Mouse (Mus musculus): ENCODE data around the gene Specc1. TPM values are rescaled to one million over a fixed set of nuclear protein-coding genes. Genes with fewer than 3 reads are reported as not detected.

Gene Specc1
- polyA plus RNA-seq, 1 experiment from 2014 or later = 8.7 TPM

GRCm38 (mm10) chr11:62127692-62128091 is 171.1 kb downstream of the Specc1 start:
- WGBS = 37% methylated on average over 3 of the region's 3 CpGs
- Histone ChIP-seq H3K9ac (ENCODE audit: low read depth, low read length) (no peak overlapping the region), H3K4me2 (ENCODE audit: low read length) (no peak overlapping the region), H3K4me1 (replicated peaks; ENCODE audit: insufficient read depth, low read length) (no peaks in the 10 kb centered on the region), H3K27me3 (ENCODE audit: insufficient read depth, low read length) (no peaks in the 10 kb centered on the region), H3K4me3 (replicated peaks; ENCODE audit: low read depth, low read length) (no peak overlapping the region), H3K36me3 (ENCODE audit: insufficient read depth, low read length) (no peaks in the 10 kb centered on the region), H3K9me3 (replicated peaks; ENCODE audit: low read length) (no peaks in the 10 kb centered on the region), H3K27ac (no peak overlapping the region)
- DNase-seq (ENCODE audit: low spot score) (peak; percentile 93), ATAC-seq (replicated peaks; ENCODE audit: low FRiP score, low read depth) (no peak; the same call in 1 of the 2 replicates)
- peak; percentile 94 for TF ChIP-seq CTCF (IDR thresholded peaks at IDR 0.05; ENCODE audit: low read depth)

GRCm38 (mm10) chr11:62128197-62128596 is 171.6 kb downstream of the Specc1 start:
- DNase-seq (ENCODE audit: low spot score) (no peak), ATAC-seq (replicated peaks; ENCODE audit: low FRiP score, low read depth) (no peak)
- H3K27ac ChIP-seq = no peak overlapping the region
- no peak overlapping the region for H3K4me2 ChIP-seq (ENCODE audit: low read length)
- no peak overlapping the region for H3K4me3 ChIP-seq (replicated peaks; ENCODE audit: low read depth, low read length)
- no peak for TF ChIP-seq CTCF (IDR thresholded peaks at IDR 0.05; ENCODE audit: low read depth)
- no peaks in the 10 kb centered on the region for H3K4me1 ChIP-seq (replicated peaks; ENCODE audit: insufficient read depth, low read length)
- no peaks in the 10 kb centered on the region for H3K36me3 ChIP-seq (ENCODE audit: insufficient read depth, low read length)
- H3K9me3 ChIP-seq (replicated peaks; ENCODE audit: low read length) = no peaks in the 10 kb centered on the region
- H3K27me3 ChIP-seq (ENCODE audit: insufficient read depth, low read length) = no peaks in the 10 kb centered on the region
- 84% methylated on average over 8 of the region's 8 CpGs for WGBS
- H3K9ac ChIP-seq (ENCODE audit: low read depth, low read length) = no peak overlapping the region

GRCm38 (mm10) chr11:62130191-62130590 is 173.6 kb downstream of the Specc1 start:
- WGBS = 37% methylated on average over 3 of the region's 3 CpGs
- Histone ChIP-seq H3K27ac (no peak overlapping the region), H3K4me1 (replicated peaks; ENCODE audit: insufficient read depth, low read length) (no peaks in the 10 kb centered on the region), H3K9ac (ENCODE audit: low read depth, low read length) (no peak overlapping the region), H3K4me3 (replicated peaks; ENCODE audit: low read depth, low read length) (no peak overlapping the region), H3K27me3 (ENCODE audit: insufficient read depth, low read length) (no peaks in the 10 kb centered on the region), H3K9me3 (replicated peaks; ENCODE audit: low read length) (no peaks in the 10 kb centered on the region), H3K36me3 (ENCODE audit: insufficient read depth, low read length) (no peaks in the 10 kb centered on the region), H3K4me2 (ENCODE audit: low read length) (no peak overlapping the region)
- ATAC-seq (replicated peaks; ENCODE audit: low FRiP score, low read depth) (no peak), DNase-seq (ENCODE audit: low spot score) (no peak)
- no peak for TF ChIP-seq CTCF (IDR thresholded peaks at IDR 0.05; ENCODE audit: low read depth)

GRCm38 (mm10) chr11:62130685-62131295 is 174.2 kb downstream of the Specc1 start:
- DNase-seq (ENCODE audit: low spot score) (no peak), ATAC-seq (replicated peaks; ENCODE audit: low FRiP score, low read depth) (no peak)
- Histone ChIP-seq H3K27ac (no peak overlapping the region), H3K9me3 (replicated peaks; ENCODE audit: low read length) (no peaks in the 10 kb centered on the region), H3K4me3 (replicated peaks; ENCODE audit: low read depth, low read length) (no peak overlapping the region), H3K4me1 (replicated peaks; ENCODE audit: insufficient read depth, low read length) (no peaks in the 10 kb centered on the region), H3K27me3 (ENCODE audit: insufficient read depth, low read length) (no peaks in the 10 kb centered on the region), H3K4me2 (ENCODE audit: low read length) (no peak overlapping the region), H3K36me3 (ENCODE audit: insufficient read depth, low read length) (no peaks in the 10 kb centered on the region), H3K9ac (ENCODE audit: low read depth, low read length) (no peak overlapping the region)
- no peak for TF ChIP-seq CTCF (IDR thresholded peaks at IDR 0.05; ENCODE audit: low read depth)
- WGBS = 40% methylated on average over 2 of the region's 2 CpGs

- Histone ChIP-seq H3K4me3 (replicated peaks; ENCODE audit: low read depth, low read length) (no peak overlapping the region), H3K9ac (ENCODE audit: low read depth, low read length) (no peak overlapping the region), H3K36me3 (ENCODE audit: insufficient read depth, low read length) (no peaks in the 10 kb centered on the region), H3K4me1 (replicated peaks; ENCODE audit: insufficient read depth, low read length) (no peaks in the 10 kb centered on the region), H3K4me2 (ENCODE audit: low read length) (no peak overlapping the region), H3K27me3 (ENCODE audit: insufficient read depth, low read length) (no peaks in the 10 kb centered on the region), H3K9me3 (replicated peaks; ENCODE audit: low read length) (no peaks in the 10 kb centered on the region), H3K27ac (no peak overlapping the region)
- DNase-seq (ENCODE audit: low spot score) (no peak), ATAC-seq (replicated peaks; ENCODE audit: low FRiP score, low read depth) (no peak)
- 73% methylated on average over 4 of the region's 4 CpGs for WGBS
- TF ChIP-seq CTCF (IDR thresholded peaks at IDR 0.05; ENCODE audit: low read depth) = no peak
These were observed 175.0 kb downstream of the Specc1 start for GRCm38 (mm10) chr11:62131601-62132000.

- Histone ChIP-seq H3K4me1 (replicated peaks; ENCODE audit: insufficient read depth, low read length) (no peaks in the 10 kb centered on the region), H3K9ac (ENCODE audit: low read depth, low read length) (no peak overlapping the region), H3K27ac (no peak overlapping the region), H3K4me2 (ENCODE audit: low read length) (no peak overlapping the region), H3K27me3 (ENCODE audit: insufficient read depth, low read length) (no peaks in the 10 kb centered on the region), H3K9me3 (replicated peaks; ENCODE audit: low read length) (no peaks in the 10 kb centered on the region), H3K4me3 (replicated peaks; ENCODE audit: low read depth, low read length) (no peak overlapping the region), H3K36me3 (ENCODE audit: insufficient read depth, low read length) (no peaks in the 10 kb centered on the region)
- ATAC-seq (replicated peaks; ENCODE audit: low FRiP score, low read depth) (no peak), DNase-seq (ENCODE audit: low spot score) (no peak)
- no peak for TF ChIP-seq CTCF (IDR thresholded peaks at IDR 0.05; ENCODE audit: low read depth)
- WGBS = 98% methylated on average over 2 of the region's 2 CpGs
These were observed 177.6 kb downstream of the Specc1 start for GRCm38 (mm10) chr11:62134191-62134590.
